Mouse (Mus musculus): ENCODE measurements around the gene Amigo2. TPM values are rescaled to one million over a fixed set of nuclear protein-coding genes. Genes with fewer than 3 reads are reported as not detected.

Amigo2 gene
- 3.4 and 5.1 TPM in 2 replicates for polyA plus RNA-seq (2015; fragmentation: Nextera tagmentation; extraction: Ambion mirVana)

DNA sequence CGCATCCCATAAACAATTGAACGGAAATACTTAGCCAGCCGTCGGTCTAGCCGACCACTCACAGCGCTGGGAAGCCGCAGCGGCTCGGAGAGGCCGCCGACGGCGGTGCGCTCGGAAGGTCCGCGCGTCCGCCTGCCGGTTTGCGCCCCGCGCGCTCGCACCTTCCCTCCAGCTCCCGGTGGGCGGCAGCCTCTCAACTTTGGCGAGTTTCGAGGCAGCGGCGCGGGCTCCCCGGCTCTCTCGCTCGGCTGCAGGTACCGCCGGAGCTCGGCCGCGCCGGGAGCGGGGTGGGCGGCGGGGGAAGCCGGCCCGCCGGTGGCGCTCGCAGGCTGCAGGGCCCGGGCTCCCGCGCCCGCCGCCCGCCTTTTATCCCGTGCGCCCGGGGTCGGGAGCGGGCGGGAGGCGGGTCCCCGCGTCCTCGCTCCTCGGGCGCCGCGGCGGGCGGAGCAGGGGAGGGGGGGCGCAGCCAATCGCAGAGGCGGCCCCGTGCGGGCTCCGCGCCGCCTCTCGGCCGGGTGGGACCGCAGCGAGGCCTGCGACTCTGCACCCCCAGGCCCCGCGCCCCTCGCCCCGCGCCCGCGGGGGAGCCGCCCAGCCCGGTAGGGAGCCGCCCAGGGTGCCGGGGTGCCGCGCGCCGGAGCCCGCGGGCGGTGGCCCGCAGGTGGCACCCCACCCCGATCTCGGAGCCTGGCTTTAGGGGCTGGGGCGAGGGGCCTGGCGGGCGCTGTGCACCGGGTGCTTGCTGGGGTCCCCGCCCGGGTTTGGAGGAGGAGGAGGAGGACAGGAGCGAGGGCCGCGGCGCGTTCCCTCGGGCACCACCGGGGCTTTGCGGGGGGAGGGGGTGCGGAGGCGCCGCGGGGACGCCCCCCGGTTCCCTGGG, at the start of gene Amigo2, which contains the start of gene Pced1b:
Amigo2 (minus strand) TSS at position 377 of the 880 bp plus-strand sequence.
Pced1b (plus strand) TSS at position 197 of the 880 bp plus-strand sequence.
- peak within 1 kb of the TSS; percentile 80 for H3K27ac ChIP-seq
- peak within 1 kb of the TSS; percentile 79 for H3K4me3 ChIP-seq
- no peaks in the 10 kb centered on the region for H3K9me3 ChIP-seq
- H3K27me3 ChIP-seq, result peaks cover 14% of the 10 kb centered on the region; the same call in 1 of the 2 replicates
- no peaks in the 10 kb centered on the region for H3K36me3 ChIP-seq
- H3K4me1 ChIP-seq, result peaks cover 18% of the 10 kb centered on the region
- under 1% methylated on average over 86 of the region's 125 CpGs for WGBS
- ATAC-seq (ENCODE audit: insufficient number of reproducible peaks, low FRiP score, low TSS enrichment, low read depth), result peak; percentile 79
- H3K9ac ChIP-seq, result peak within 1 kb of the TSS; percentile 79
- peak within 1 kb of the TSS; percentile 93 for H3K4me2 ChIP-seq

DNA sequence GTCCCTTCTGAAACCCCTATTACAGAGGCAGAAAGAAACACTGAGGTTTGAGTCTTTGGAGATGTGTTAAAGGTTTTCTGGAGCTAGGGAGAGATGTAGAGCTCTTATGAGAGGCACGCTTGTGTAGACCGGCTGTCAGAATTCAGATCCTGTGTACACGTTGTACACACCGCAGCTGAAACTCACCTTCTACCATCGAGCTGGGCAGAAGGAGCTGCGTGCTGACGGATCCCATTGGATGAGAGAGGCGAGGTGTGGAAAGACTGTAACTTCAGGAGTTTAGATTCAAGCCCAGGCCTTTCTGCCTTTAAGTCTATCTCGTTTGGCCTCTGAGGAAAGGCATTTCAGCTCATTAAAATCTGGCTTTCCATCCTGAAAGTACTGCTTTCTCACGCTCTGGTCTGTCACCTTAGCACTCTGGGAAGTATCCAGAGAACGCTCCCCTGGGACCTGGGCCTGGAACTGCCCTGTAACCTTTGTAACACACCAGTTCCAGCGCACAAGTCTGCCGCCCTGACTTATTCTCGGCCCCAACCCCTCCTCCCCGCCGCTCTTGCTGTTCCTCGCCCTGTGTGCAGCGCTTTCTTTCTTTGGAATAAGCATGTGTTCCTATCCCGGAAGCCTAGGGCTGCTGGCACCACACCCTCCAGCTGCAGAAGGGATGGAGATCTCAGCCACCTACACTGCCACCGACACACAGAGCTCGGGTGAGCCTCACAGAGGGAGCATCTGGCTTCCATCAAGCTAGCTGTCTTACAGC, 44.4 kb upstream of the Amigo2 start:
- Histone ChIP-seq H3K4me2 (0 out of 2 replicates have a peak overlapping the region, but pooled peaks have one; percentile 7), H3K9ac (no peak overlapping the region), H3K27me3 (no peaks in the 10 kb centered on the region), H3K4me3 (no peak overlapping the region), H3K27ac (peak overlapping the region; percentile 43; the same call in 1 of the 2 replicates), H3K9me3 (no peaks in the 10 kb centered on the region), H3K4me1 (peaks cover 8% of the 10 kb centered on the region; the same call in 1 of the 2 replicates), H3K36me3 (no peaks in the 10 kb centered on the region)
- no peak for ATAC-seq (ENCODE audit: insufficient number of reproducible peaks, low FRiP score, low TSS enrichment, low read depth)
- 59% methylated on average over 21 of the region's 21 CpGs for WGBS

DNA sequence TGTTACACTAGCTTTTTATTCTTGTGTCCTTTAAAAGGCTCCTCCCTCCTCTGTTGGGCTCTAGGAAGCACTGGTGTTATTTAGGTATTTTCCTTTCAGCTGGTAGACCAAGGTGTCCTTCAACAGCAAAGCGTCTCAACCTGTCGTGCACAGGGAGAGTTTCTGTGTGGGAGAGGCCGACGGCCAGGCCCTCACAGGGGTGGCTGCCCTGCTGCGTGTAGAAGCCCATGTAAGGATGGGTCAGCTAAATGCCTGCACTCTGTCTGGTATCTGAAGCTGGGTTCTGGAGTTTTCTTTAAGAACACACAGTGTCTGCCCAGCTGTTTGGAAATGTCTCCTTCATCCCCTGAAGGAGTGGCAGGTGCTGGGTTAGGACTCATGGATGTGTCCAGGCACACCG, 43.3 kb upstream of the Amigo2 start:
- H3K4me2 ChIP-seq, result no peak overlapping the region
- H3K9me3 ChIP-seq, result no peaks in the 10 kb centered on the region
- no peak for ATAC-seq (ENCODE audit: insufficient number of reproducible peaks, low FRiP score, low TSS enrichment, low read depth)
- no peak overlapping the region for H3K27ac ChIP-seq
- no peak overlapping the region for H3K4me3 ChIP-seq
- no peaks in the 10 kb centered on the region for H3K27me3 ChIP-seq
- H3K9ac ChIP-seq, result no peak overlapping the region
- no peaks in the 10 kb centered on the region for H3K36me3 ChIP-seq
- peaks cover 8% of the 10 kb centered on the region; the same call in 1 of the 2 replicates for H3K4me1 ChIP-seq
- WGBS, result 90% methylated on average over 6 of the region's 6 CpGs

DNA sequence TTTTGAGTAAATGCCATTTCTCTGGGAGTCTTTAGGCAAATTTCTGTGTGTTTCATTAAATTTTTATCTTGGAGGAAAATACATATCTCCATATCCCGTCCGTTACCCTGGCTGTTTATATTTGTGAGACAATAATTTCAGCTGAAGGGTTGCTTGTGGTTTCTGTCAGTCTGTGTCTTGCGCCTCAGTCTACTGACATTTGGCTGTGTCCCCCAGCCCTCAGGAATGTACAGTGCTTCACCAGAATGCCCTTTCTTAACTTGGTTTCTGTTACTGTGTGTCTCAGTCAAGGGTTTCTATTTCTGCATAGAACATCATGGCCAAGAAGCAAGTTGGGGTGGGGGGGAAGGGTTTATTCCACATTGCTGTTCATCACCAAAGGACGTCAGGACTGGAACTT, 42.1 kb upstream of the Amigo2 start:
- Histone ChIP-seq H3K36me3 (no peaks in the 10 kb centered on the region), H3K4me3 (no peak overlapping the region), H3K4me2 (no peak overlapping the region), H3K9ac (no peak overlapping the region), H3K4me1 (peaks cover 8% of the 10 kb centered on the region; the same call in 1 of the 2 replicates), H3K27me3 (no peaks in the 10 kb centered on the region), H3K27ac (no peak overlapping the region), H3K9me3 (no peaks in the 10 kb centered on the region)
- 80% methylated on average over 4 of the region's 4 CpGs for WGBS
- no peak for ATAC-seq (ENCODE audit: insufficient number of reproducible peaks, low FRiP score, low TSS enrichment, low read depth)

DNA sequence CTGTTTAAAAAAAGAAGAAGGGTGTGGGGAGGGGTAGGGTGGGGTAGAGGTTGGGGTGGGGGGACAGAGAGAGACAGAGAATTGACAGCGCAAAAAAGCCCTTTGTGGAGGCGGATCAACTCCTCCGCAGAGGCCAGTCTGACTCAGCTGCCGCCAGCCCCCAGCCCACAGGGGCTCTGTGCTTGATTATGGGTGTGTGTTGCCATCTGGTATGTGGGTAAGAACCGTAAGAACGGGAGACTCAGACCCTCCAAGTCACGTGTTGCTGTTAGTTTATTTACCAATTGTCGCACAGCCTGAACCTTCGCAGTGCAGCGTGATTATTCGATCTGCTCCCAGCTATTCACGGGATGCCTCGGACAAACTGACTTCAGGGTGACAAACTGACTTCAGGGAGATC, 41.6 kb upstream of the Amigo2 start:
- Histone ChIP-seq H3K4me2 (no peak overlapping the region), H3K9me3 (no peaks in the 10 kb centered on the region), H3K4me1 (peaks cover 8% of the 10 kb centered on the region; the same call in 1 of the 2 replicates), H3K27me3 (no peaks in the 10 kb centered on the region), H3K27ac (no peak overlapping the region), H3K4me3 (no peak overlapping the region), H3K36me3 (no peaks in the 10 kb centered on the region), H3K9ac (no peak overlapping the region)
- ATAC-seq (ENCODE audit: insufficient number of reproducible peaks, low FRiP score, low TSS enrichment, low read depth), result no peak
- 73% methylated on average over 13 of the region's 13 CpGs for WGBS

DNA sequence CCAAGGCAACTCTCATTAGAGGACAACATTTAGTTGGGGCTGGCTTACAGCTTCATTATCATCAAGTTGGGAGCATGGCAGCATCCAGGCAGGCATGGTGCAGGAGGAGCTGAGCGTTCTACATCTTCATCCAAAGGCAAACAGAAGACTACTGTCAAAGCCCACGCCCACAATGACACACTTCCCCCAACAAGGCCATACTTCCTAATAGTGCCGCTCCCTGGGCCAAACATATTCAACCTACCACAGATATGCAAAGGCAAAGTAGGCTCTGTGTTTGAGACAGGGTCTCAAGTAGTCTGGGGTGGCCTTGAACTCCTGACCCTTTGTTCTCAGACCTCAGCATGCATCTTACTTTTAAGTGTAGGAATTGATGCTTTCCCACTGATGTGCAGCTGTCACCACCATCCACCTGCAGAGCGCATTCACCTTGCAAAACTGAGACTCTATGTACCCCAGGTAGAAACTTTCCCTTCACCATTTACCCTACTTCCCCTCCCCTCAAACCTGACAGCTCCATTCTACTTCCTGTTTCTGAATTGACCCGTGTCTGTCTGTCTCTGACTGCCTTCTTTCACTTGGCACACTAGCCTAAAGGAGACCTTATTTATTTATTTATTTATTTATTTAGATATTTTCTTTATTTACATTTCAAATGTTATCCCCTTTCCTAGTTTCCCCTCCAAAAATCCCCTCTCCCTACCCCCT, 40.5 kb upstream of the Amigo2 start:
- H3K27ac ChIP-seq, result no peak overlapping the region
- 90% methylated on average over 5 of the region's 5 CpGs for WGBS
- H3K27me3 ChIP-seq, result no peaks in the 10 kb centered on the region
- H3K36me3 ChIP-seq, result no peaks in the 10 kb centered on the region
- peaks cover 8% of the 10 kb centered on the region; the same call in 1 of the 2 replicates for H3K4me1 ChIP-seq
- no peak overlapping the region for H3K9ac ChIP-seq
- H3K9me3 ChIP-seq, result no peaks in the 10 kb centered on the region
- no peak overlapping the region for H3K4me3 ChIP-seq
- ATAC-seq (ENCODE audit: insufficient number of reproducible peaks, low FRiP score, low TSS enrichment, low read depth), result no peak
- H3K4me2 ChIP-seq, result no peak overlapping the region

DNA sequence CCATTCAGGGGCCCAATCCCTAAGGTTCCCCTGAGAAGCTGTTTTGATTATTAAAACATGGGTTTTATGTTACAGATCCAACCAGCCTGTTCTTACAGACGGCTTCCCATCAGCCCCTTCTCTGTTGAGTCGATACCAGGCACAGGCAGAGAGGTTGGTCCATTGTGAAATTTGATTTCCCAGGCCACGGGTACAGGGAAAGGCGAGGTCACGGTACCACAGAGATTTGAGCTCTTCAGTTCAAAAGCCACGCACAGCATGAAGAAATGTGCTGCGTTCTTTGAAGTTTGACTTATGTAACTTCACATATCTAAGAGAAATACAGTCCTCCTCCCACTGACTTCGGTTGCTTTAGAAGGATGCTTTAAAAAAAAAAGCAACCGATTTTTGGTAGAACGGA, 39.6 kb upstream of the Amigo2 start:
- H3K27ac ChIP-seq, result no peak overlapping the region
- no peaks in the 10 kb centered on the region for H3K9me3 ChIP-seq
- H3K27me3 ChIP-seq, result no peaks in the 10 kb centered on the region
- no peak overlapping the region for H3K4me3 ChIP-seq
- 77% methylated on average over 10 of the region's 10 CpGs for WGBS
- H3K9ac ChIP-seq, result no peak overlapping the region
- H3K36me3 ChIP-seq, result no peaks in the 10 kb centered on the region
- ATAC-seq (ENCODE audit: insufficient number of reproducible peaks, low FRiP score, low TSS enrichment, low read depth), result no peak
- peaks cover 5% of the 10 kb centered on the region; the same call in 1 of the 2 replicates for H3K4me1 ChIP-seq
- H3K4me2 ChIP-seq, result no peak overlapping the region

DNA sequence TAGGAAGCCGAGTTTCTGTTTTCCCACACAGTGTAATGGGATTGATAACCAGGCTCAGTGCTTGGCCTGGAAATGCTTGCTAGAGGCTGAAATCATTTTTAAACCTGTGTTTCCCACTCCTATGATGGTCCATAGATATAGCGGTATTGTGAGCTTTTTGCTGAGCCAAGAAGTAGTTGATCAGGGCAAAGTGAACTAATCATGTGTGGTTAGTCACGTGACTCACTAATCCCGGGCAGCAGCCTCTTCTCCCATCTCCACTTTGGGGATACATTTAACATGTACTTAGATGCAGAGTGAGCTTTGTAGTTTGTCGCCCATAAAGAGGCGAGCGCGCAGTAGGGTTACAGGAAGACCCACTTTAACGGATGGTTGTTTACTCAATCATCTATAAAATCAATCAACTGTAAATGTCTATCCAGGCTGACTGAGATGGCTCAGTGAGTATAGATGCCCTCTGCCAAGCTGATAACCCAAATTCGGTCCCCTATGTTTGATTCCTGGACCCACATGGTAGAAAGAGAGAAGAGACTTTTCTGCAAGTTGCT, 38.7 kb upstream of the Amigo2 start:
- WGBS, result 88% methylated on average over 10 of the region's 10 CpGs
- Histone ChIP-seq H3K4me1 (peaks cover 3% of the 10 kb centered on the region; the same call in 1 of the 2 replicates), H3K27ac (no peak overlapping the region), H3K4me2 (no peak overlapping the region), H3K9me3 (no peaks in the 10 kb centered on the region), H3K36me3 (no peaks in the 10 kb centered on the region), H3K9ac (no peak overlapping the region), H3K4me3 (no peak overlapping the region), H3K27me3 (no peaks in the 10 kb centered on the region)
- no peak for ATAC-seq (ENCODE audit: insufficient number of reproducible peaks, low FRiP score, low TSS enrichment, low read depth)

DNA sequence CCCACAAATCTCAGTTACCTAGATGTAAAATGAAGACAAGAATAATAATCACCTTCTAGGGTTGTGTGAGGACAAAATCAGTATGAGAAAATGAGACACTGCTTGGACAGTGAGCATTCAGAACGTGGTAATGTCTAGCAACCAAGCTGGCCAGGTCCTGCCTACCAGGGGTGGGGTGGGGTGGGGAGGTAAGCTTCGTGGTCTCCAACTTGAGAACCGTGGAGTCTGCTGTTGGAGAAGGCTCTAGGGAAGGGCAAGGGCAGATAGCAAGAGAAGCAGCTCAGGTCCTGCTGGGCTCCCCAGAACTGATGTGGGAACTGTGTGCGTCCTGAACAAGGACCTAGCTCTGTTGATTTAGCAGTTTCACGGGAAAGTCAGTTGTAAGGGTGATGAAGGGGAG, 37.1 kb upstream of the Amigo2 start:
- Histone ChIP-seq H3K9ac (no peak overlapping the region), H3K4me2 (no peak overlapping the region), H3K27me3 (no peaks in the 10 kb centered on the region), H3K9me3 (no peaks in the 10 kb centered on the region), H3K4me1 (peaks cover 5% of the 10 kb centered on the region; the same call in 1 of the 2 replicates), H3K4me3 (no peak overlapping the region), H3K36me3 (no peaks in the 10 kb centered on the region), H3K27ac (no peak overlapping the region)
- WGBS, result 73% methylated on average over 5 of the region's 5 CpGs
- no peak for ATAC-seq (ENCODE audit: insufficient number of reproducible peaks, low FRiP score, low TSS enrichment, low read depth)

DNA sequence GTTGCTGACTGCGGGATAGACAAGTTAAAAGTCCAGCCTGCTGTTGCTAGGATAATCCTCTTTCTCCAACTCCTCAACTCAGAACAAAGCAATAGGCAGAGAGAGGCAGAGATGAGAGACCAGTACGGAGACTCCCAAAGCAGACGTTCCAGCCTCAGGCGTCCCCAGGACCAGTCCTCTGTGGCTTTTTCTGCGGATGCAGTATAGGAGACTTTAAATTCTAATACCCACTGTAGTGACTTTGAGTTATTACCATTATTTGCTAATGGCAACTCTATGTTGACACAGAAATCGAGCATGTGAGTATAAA, 35.4 kb upstream of the Amigo2 start:
- Histone ChIP-seq H3K4me2 (no peak overlapping the region), H3K9me3 (no peaks in the 10 kb centered on the region), H3K36me3 (no peaks in the 10 kb centered on the region), H3K27me3 (no peaks in the 10 kb centered on the region), H3K4me3 (no peak overlapping the region), H3K27ac (no peak overlapping the region), H3K4me1 (peaks cover 5% of the 10 kb centered on the region; the same call in 1 of the 2 replicates), H3K9ac (no peak overlapping the region)
- WGBS, result 81% methylated on average over 6 of the region's 6 CpGs
- no peak for ATAC-seq (ENCODE audit: insufficient number of reproducible peaks, low FRiP score, low TSS enrichment, low read depth)
